Mouse (Mus musculus) stomach, embryonic 16.5 days (tissue): ENCODE measurements around the gene Rev1. TPM values are rescaled to one million over a fixed set of nuclear protein-coding genes. Genes with fewer than 3 reads are reported as not detected.

Source experiments
- ATAC-seq: fragments of 200-750 bp; cut with Nextera tagmentation; 2 replicates; pipeline ENCODE4 v1.8.0; 2017; ENCODE audit warnings: moderate number of reproducible peaks, moderate TSS enrichment; ENCODE audit not compliant: insufficient read depth, low FRiP score
- H3K27ac ChIP-seq: fragments of 300-500 bp; sonication (generic); 2 replicates; pipeline ENCODE4 v1.5.1; 2014; ENCODE audit warnings: low read length
- H3K27me3 ChIP-seq: fragments of 300-500 bp; sonication (generic); 2 replicates; pipeline ENCODE4 v1.6.1; 2014; ENCODE audit warnings: low read length, control low read depth, mixed read lengths; ENCODE audit not compliant: control insufficient read depth, insufficient read depth
- H3K36me3 ChIP-seq: fragments of 300-500 bp; sonication (generic); 2 replicates; pipeline ENCODE4 v1.6.1; 2014; ENCODE audit warnings: low read length; ENCODE audit not compliant: control insufficient read depth, insufficient read depth
- H3K4me1 ChIP-seq: fragments of 300-500 bp; sonication (generic); 2 replicates; pipeline ENCODE4 v1.6.1; 2014; ENCODE audit warnings: low read length, control low read depth, mixed read lengths; ENCODE audit not compliant: control insufficient read depth, insufficient read depth
- H3K4me2 ChIP-seq: fragments of 300-500 bp; sonication (generic); 2 replicates; pipeline ENCODE4 v1.6.1; 2014; ENCODE audit warnings: low read depth, low read length, mixed read lengths
- H3K4me3 ChIP-seq: fragments of 300-500 bp; sonication (generic); replicated peaks from 2 replicates; pipeline ENCODE4 v1.5.1; 2014; ENCODE audit warnings: mild to moderate bottlenecking, low read length
- H3K9ac ChIP-seq: fragments of 300-500 bp; sonication (generic); 2 replicates; pipeline ENCODE4 v1.6.1; 2014; ENCODE audit warnings: low read length
- H3K9me3 ChIP-seq: fragments of 300-500 bp; sonication (generic); replicated peaks from 2 replicates; pipeline ENCODE4 v1.6.1; 2016; ENCODE audit warnings: low read length, control low read depth; ENCODE audit not compliant: control insufficient read depth
- WGBS: fragments of 180-500 bp; shearing (Covaris S2); extraction: QIAGEN DNeasy Blood & Tissue Kit; methylation state at CpG from one replicate; pipeline ENCODE4 v1.1.7; 2014; 5-methylcytosine and 5-hydroxymethylcytosine counted together
- polyA plus RNA-seq: library from polyadenylated mRNA; unstranded; fragments of >200 nt; fragmentation: Nextera tagmentation; extraction: Ambion mirVana; gene quantifications from 2 replicates; pipeline ENCODE4 v1.2.1, GENCODE M21; 2015

The Rev1 gene
- 19.4 and 21.5 TPM in 2 replicates for polyA plus RNA-seq

- Histone ChIP-seq H3K4me2 (peak within 1 kb of the TSS; percentile 90), H3K27ac (peak within 1 kb of the TSS; percentile 82), H3K4me1 (peaks cover 23% of the 10 kb centered on the region), H3K9ac (peak within 1 kb of the TSS; percentile 93), H3K27me3 (no peaks in the 10 kb centered on the region), H3K9me3 (no peaks in the 10 kb centered on the region), H3K4me3 (peak within 1 kb of the TSS; percentile 85), H3K36me3 (no peaks in the 10 kb centered on the region)
- under 1% methylated on average over 85 of the region's 122 CpGs for WGBS
- peak; percentile 95 for ATAC-seq
These were observed at the start of gene Rev1 for GRCm38 (mm10) chr1:38129501-38130267. Gene Rev1, minus strand, starts transcription at chr1:38129801.

GRCm38 (mm10) chr1:38178929-38179328, 49.3 kb upstream of the Rev1 start:
- WGBS: 88% methylated on average over 8 of the region's 8 CpGs
- no peak overlapping the region for H3K9ac ChIP-seq
- no peaks in the 10 kb centered on the region for H3K4me1 ChIP-seq
- no peaks in the 10 kb centered on the region for H3K36me3 ChIP-seq
- H3K9me3 ChIP-seq: no peaks in the 10 kb centered on the region
- ATAC-seq: no peak
- no peak overlapping the region for H3K27ac ChIP-seq
- H3K27me3 ChIP-seq: no peaks in the 10 kb centered on the region
- H3K4me3 ChIP-seq: no peak overlapping the region
- H3K4me2 ChIP-seq: no peak overlapping the region

- Histone ChIP-seq H3K9ac (no peak overlapping the region), H3K27ac (no peak overlapping the region), H3K36me3 (no peaks in the 10 kb centered on the region), H3K9me3 (no peaks in the 10 kb centered on the region), H3K27me3 (no peaks in the 10 kb centered on the region), H3K4me3 (no peak overlapping the region), H3K4me1 (no peaks in the 10 kb centered on the region), H3K4me2 (no peak overlapping the region)
- no peak for ATAC-seq
- 88% methylated on average over 7 of the region's 7 CpGs for WGBS
These were observed 46.5 kb upstream of the Rev1 start for GRCm38 (mm10) chr1:38176077-38176476.

GRCm38 (mm10) chr1:38171874-38172273, 42.3 kb upstream of the Rev1 start:
- ATAC-seq: no peak
- Histone ChIP-seq H3K4me3 (no peak overlapping the region), H3K9me3 (no peaks in the 10 kb centered on the region), H3K27me3 (no peaks in the 10 kb centered on the region), H3K9ac (no peak overlapping the region), H3K36me3 (no peaks in the 10 kb centered on the region), H3K4me2 (no peak overlapping the region), H3K4me1 (no peaks in the 10 kb centered on the region), H3K27ac (no peak overlapping the region)
- WGBS: 87% methylated on average over 4 of the region's 4 CpGs

GRCm38 (mm10) chr1:38165696-38166095, 36.1 kb upstream of the Rev1 start:
- Histone ChIP-seq H3K4me3 (no peak overlapping the region), H3K27me3 (no peaks in the 10 kb centered on the region), H3K9ac (no peak overlapping the region), H3K27ac (no peak overlapping the region), H3K4me1 (no peaks in the 10 kb centered on the region), H3K36me3 (no peaks in the 10 kb centered on the region), H3K9me3 (no peaks in the 10 kb centered on the region), H3K4me2 (no peak overlapping the region)
- 35% methylated on average over 2 of the region's 2 CpGs for WGBS
- no peak for ATAC-seq

- Histone ChIP-seq H3K4me3 (no peak overlapping the region), H3K27me3 (no peaks in the 10 kb centered on the region), H3K36me3 (no peaks in the 10 kb centered on the region), H3K27ac (no peak overlapping the region), H3K4me2 (no peak overlapping the region), H3K9me3 (no peaks in the 10 kb centered on the region), H3K9ac (no peak overlapping the region), H3K4me1 (no peaks in the 10 kb centered on the region)
- WGBS: 77% methylated on average over 5 of the region's 5 CpGs
- no peak for ATAC-seq
These were observed 20.5 kb upstream of the Rev1 start for GRCm38 (mm10) chr1:38150086-38150485.

- no peaks in the 10 kb centered on the region for H3K27me3 ChIP-seq
- H3K9ac ChIP-seq: no peak overlapping the region
- 84% methylated on average over 4 of the region's 4 CpGs for WGBS
- H3K9me3 ChIP-seq: no peaks in the 10 kb centered on the region
- no peaks in the 10 kb centered on the region for H3K36me3 ChIP-seq
- ATAC-seq: no peak
- no peaks in the 10 kb centered on the region for H3K4me1 ChIP-seq
- H3K4me2 ChIP-seq: no peak overlapping the region
- no peak overlapping the region for H3K4me3 ChIP-seq
- no peak overlapping the region for H3K27ac ChIP-seq
These were observed 16.4 kb upstream of the Rev1 start for GRCm38 (mm10) chr1:38146008-38146407.

GRCm38 (mm10) chr1:38141371-38141770, 11.8 kb upstream of the Rev1 start:
- no peaks in the 10 kb centered on the region for H3K4me1 ChIP-seq
- no peak for ATAC-seq
- no peak overlapping the region for H3K9ac ChIP-seq
- no peak overlapping the region for H3K4me2 ChIP-seq
- H3K36me3 ChIP-seq: no peaks in the 10 kb centered on the region
- no peak overlapping the region for H3K27ac ChIP-seq
- no peaks in the 10 kb centered on the region for H3K27me3 ChIP-seq
- H3K4me3 ChIP-seq: no peak overlapping the region
- 68% methylated on average over 1 of the region's 1 CpGs for WGBS
- H3K9me3 ChIP-seq: no peaks in the 10 kb centered on the region

- no peaks in the 10 kb centered on the region for H3K27me3 ChIP-seq
- no peaks in the 10 kb centered on the region for H3K36me3 ChIP-seq
- H3K4me2 ChIP-seq: no peak overlapping the region
- no peaks in the 10 kb centered on the region for H3K4me1 ChIP-seq
- no peaks in the 10 kb centered on the region for H3K9me3 ChIP-seq
- H3K4me3 ChIP-seq: no peak overlapping the region
- ATAC-seq: no peak
- 70% methylated on average over 2 of the region's 2 CpGs for WGBS
- H3K27ac ChIP-seq: no peak overlapping the region
- no peak overlapping the region for H3K9ac ChIP-seq
These were observed 11.3 kb upstream of the Rev1 start for GRCm38 (mm10) chr1:38140911-38141310.
